Mouse (Mus musculus): ENCODE measurements around the gene Senp3. TPM values are rescaled to one million over a fixed set of nuclear protein-coding genes. Genes with fewer than 3 reads are reported as not detected.

The Senp3 gene
- polyA plus RNA-seq, 1 experiment from 2014 or later: 97.8 TPM

DNA sequence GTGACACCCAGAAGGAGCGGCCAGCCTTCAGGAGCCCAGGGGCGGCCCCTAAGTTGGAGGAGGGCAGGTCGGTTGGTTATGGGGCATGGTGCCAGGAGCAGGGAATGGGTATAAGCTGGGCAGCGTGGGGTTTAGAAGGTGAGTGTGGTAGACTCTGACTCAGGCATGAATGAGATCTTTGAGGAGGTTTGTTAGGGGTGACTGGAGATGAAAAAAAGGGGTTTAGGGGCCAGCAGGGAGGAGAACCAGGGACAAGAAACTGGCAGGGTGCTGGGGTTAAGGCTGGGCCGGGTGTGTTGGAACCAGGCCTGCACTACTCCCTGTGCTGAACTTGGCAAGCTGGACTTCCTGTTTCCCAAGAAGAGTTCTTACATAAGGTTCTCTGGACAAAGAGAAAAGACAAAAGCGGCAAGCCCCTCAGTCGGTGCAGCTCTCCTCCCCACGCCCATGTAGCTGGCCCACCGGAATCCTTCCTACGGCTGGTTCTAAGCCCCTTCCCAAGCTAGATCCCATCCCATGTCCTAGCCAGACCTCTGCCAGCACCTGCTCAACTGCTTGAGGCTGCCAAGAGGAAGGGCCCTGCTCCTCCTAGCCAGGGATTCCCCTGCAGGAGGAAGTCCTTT lies 3.8 kb upstream of the Senp3 start, which contains the start of gene Tnfsf13:
Gene Tnfsf13, minus strand, starts transcription at position 259 of the 623 bp plus-strand sequence.
- 79% methylated on average over 10 of the region's 10 CpGs for WGBS
- no peak for ATAC-seq (ENCODE audit: low FRiP score, low read depth)
- Histone ChIP-seq H3K4me2 (replicated peaks) (no peak within 1 kb of the TSS), H3K9ac (no peak within 1 kb of the TSS), H3K27me3 (replicated peaks) (no peaks in the 10 kb centered on the region), H3K4me1 (peaks cover 11% of the 10 kb centered on the region), H3K4me3 (no peak within 1 kb of the TSS), H3K9me3 (no peaks in the 10 kb centered on the region), H3K36me3 (no peaks in the 10 kb centered on the region), H3K27ac (no peak within 1 kb of the TSS)

DNA sequence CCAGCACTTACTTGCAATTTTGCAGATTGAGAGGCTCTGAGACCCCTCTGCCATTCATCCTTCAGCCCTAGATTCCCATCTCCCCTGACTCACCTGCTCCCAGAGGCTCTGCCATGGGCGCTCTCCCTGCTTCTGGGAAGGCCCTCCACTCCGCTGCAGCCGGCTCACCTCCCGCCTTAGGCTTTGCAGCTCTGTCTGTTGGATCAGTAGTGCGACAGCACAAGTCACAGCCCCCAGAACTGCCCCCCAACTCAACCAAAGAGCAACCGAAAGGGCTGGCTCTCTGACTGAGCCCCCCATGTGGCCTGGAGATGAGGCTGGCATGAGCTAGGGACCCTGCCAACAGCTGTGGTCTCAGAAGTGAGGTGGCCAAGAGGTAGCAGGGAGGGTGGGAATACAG lies 3.1 kb upstream of the Senp3 start:
- Histone ChIP-seq H3K4me2 (replicated peaks) (no peak overlapping the region), H3K9me3 (no peaks in the 10 kb centered on the region), H3K27me3 (replicated peaks) (no peaks in the 10 kb centered on the region), H3K4me3 (no peak overlapping the region), H3K36me3 (peaks cover 6% of the 10 kb centered on the region), H3K9ac (no peak overlapping the region), H3K27ac (no peak overlapping the region), H3K4me1 (peaks cover 18% of the 10 kb centered on the region)
- WGBS: 80% methylated on average over 6 of the region's 6 CpGs
- ATAC-seq (ENCODE audit: low FRiP score, low read depth): no peak

DNA sequence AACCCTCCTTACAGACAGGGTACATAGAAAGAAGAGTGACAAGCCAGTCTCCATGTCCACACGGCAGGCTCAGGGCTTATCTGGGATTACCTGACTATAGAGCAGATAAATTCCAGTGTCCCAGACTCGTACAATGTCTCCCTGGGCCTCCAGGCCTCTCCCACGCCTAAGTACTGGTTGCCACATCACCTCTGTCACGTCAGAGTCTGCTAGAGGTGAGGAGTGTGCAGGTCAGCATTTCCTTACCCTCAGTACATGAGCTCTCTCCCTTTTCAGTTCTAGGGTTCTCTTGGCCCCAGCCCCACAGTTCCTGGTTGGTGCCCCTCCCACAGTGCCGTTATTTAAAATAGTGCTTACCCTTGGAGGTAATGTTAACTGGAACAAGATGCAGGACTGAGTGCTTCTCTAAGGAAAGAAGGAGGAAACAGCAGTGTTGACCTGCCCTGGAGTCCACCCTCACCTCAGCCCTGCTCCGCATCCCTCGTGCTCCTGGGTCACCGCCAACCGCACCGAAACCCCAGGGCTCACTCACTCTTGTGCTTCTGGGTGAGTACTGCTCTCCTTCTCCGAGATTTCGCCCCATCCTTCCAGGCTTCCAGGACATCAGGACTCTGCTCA lies 2.4 kb upstream of the Senp3 start:
- peaks cover 23% of the 10 kb centered on the region for H3K4me1 ChIP-seq
- no peaks in the 10 kb centered on the region for H3K27me3 ChIP-seq (replicated peaks)
- no peak for ATAC-seq (ENCODE audit: low FRiP score, low read depth)
- no peak overlapping the region for H3K4me3 ChIP-seq
- peaks cover 10% of the 10 kb centered on the region for H3K36me3 ChIP-seq
- H3K27ac ChIP-seq: no peak overlapping the region
- WGBS: 83% methylated on average over 12 of the region's 12 CpGs
- no peak overlapping the region for H3K4me2 ChIP-seq (replicated peaks)
- no peaks in the 10 kb centered on the region for H3K9me3 ChIP-seq
- H3K9ac ChIP-seq: no peak overlapping the region

DNA sequence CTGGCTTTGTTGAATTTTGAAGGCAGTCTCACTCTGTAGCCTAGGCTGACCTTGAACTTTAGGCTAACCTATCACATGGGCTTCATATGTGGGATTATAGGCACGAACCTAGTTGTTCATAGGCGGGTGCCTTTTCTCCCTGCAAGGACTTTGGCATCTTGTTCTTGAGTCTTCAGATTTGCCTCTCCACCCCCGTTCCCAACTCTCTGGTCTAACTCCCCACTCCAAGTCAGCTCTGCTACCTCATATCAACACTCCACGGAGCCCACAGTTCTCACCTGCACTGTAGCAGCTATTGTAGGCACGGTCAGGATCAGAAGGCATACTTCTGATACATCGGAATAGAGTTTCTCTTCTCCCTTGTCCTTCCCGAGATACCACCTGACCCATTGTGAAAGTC lies 1.7 kb upstream of the Senp3 start:
- Histone ChIP-seq H3K36me3 (peaks cover 17% of the 10 kb centered on the region), H3K27me3 (replicated peaks) (no peaks in the 10 kb centered on the region), H3K9me3 (no peaks in the 10 kb centered on the region), H3K9ac (no peak overlapping the region), H3K4me2 (replicated peaks) (no peak overlapping the region), H3K4me1 (peaks cover 23% of the 10 kb centered on the region), H3K4me3 (no peak overlapping the region), H3K27ac (no peak overlapping the region)
- no peak for ATAC-seq (ENCODE audit: low FRiP score, low read depth)
- WGBS: 88% methylated on average over 7 of the region's 7 CpGs

DNA sequence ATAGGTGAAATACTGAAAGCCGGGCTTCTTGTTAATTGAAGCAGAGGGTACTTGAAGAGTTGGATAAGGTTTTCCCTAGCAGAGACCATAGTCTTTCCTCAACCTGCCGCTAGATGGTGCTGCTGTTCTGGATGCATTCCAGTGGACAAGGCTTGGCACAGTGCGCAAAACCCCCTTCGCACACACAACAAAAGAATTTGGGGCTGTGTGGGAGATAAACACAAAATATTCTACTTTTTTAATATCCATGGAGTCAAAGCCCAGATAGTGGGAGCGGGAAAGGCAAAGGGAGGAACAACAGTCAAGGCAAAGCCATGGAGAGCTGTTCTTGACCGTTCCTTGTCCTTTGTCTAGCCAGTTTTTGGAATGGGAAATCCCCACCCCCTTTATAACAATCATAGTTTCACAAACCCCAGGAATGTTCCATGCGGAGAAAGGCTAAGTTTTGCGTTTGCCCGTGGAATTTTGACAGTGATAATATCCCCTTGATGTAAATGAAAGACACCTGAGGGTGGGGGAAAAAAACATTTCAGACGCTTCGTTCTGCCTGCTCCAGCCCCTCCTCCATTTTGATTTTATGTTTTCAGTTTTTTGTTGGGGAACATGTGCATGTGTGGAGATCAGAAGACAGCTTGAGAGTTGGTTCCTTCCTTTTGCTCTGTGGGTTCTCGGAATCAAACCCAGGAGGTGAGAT lies 1.1 kb upstream of the Senp3 start:
- no peak overlapping the region for H3K4me3 ChIP-seq

DNA sequence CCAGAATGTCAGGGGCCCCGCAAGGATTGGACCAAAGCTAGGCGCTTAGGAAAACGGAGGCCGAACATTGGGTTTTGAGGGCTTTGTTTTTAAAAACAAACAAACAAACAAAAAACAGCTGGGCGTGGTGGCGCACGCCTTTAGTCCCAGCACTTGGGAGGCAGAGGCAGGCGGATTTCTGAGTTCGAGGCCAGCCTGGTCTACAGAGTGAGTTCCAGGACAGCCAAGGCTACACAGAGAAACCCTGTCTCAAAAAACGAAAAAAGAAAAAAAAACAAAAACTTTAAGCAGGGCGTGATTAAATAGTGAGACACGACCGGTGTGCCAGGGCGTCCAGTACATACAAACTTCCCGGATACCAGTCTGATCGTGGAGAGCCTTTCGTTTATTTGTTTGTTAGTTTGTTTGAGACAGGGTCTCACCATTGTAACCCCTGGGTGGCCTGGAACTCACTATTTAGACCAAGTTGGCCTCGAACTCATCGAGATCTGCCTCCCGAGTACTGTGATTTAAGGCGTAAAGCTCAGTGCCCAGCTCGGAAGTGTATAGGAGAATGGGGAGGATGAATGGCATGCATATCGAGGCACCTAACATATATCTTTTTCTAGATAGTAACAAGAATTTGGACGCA lies 440 bp upstream of the Senp3 start:
- Histone ChIP-seq H3K36me3 (peaks cover 28% of the 10 kb centered on the region), H3K4me1 (peaks cover 23% of the 10 kb centered on the region), H3K9ac (peak overlapping the region; percentile 81), H3K4me2 (replicated peaks) (peak overlapping the region; percentile 94), H3K9me3 (no peaks in the 10 kb centered on the region), H3K4me3 (peak overlapping the region; percentile 81), H3K27ac (peak overlapping the region; percentile 48), H3K27me3 (replicated peaks) (no peaks in the 10 kb centered on the region)
- peak; percentile 19 for ATAC-seq (ENCODE audit: low FRiP score, low read depth)
- WGBS: 26% methylated on average over 24 of the region's 24 CpGs

More for the DNA sequence above, 1.1 kb upstream of the Senp3 start:
- Histone ChIP-seq H3K27me3 (replicated peaks) (no peaks in the 10 kb centered on the region), H3K4me1 (peaks cover 23% of the 10 kb centered on the region), H3K4me2 (replicated peaks) (peak overlapping the region; percentile 94), H3K36me3 (peaks cover 22% of the 10 kb centered on the region), H3K9me3 (no peaks in the 10 kb centered on the region), H3K27ac (no peak overlapping the region), H3K9ac (no peak overlapping the region)
- no peak for ATAC-seq (ENCODE audit: low FRiP score, low read depth)
- WGBS: 28% methylated on average over 12 of the region's 12 CpGs

DNA sequence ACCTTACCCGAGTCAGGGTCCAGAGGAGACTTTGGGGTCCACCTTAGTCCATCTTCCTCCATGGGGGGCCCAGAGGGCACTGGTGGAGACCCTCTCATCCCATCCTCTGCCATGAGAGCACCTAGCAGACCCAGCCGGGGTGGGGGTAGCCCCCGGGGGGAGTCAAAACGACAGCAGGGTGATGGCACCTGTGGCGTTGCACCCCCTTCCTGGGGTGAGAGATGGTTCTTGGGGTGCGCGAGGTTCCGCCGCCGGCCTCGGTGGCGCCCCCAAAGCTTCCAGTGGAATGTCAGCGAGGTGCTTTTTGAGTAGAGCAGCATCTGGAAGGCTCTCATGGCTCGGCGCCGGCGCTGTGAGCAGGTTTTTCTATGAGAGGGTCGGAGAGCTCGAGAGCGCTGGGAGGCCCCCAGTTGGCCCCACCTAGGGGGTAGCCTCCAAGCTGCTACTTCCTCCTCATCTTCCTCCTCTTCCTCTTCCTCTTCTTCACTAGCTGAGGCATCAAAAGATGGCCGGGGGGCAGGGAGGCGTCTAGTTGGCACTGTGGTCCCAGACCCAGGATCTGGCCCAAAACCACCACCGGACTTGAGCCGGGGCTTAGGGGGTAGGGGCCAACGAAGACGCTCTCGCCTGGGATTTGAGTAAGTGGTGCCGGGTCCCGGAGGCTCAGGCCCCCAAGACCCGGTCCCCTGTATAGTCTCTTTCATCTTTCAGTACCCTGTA lies 1.6 kb downstream of the Senp3 start:
- Histone ChIP-seq H3K9me3 (no peaks in the 10 kb centered on the region), H3K27ac (no peak overlapping the region), H3K4me3 (peak overlapping the region; percentile 81), H3K4me1 (peaks cover 23% of the 10 kb centered on the region), H3K36me3 (peaks cover 47% of the 10 kb centered on the region), H3K9ac (0 out of 2 replicates have a peak overlapping the region, but pooled peaks have one; percentile 26), H3K27me3 (replicated peaks) (no peaks in the 10 kb centered on the region), H3K4me2 (replicated peaks) (peak overlapping the region; percentile 94)
- no peak for ATAC-seq (ENCODE audit: low FRiP score, low read depth)
- WGBS: 94% methylated on average over 30 of the region's 30 CpGs

DNA sequence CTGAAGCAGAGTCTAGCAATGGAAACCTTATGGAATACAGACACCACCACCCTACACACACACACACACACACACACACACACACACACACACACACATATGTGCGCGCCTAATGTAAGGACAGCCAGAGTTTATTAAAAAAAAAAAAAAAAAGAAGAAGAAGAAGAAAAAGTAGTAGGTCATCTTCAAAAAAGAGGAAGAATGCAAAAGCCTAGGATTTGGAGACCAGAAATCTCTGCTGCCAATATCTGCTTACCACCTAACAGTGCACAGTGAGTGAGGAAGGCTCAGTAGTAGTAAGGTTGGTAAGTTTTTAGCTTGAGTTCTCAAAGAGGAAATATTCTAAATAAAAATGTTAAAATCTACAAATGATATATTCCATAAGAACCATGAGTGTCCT lies 2.7 kb downstream of the Senp3 start:
- Histone ChIP-seq H3K9ac (no peak overlapping the region), H3K4me2 (replicated peaks) (no peak overlapping the region), H3K27me3 (replicated peaks) (no peaks in the 10 kb centered on the region), H3K9me3 (no peaks in the 10 kb centered on the region), H3K4me3 (no peak overlapping the region), H3K27ac (no peak overlapping the region), H3K4me1 (peaks cover 23% of the 10 kb centered on the region), H3K36me3 (peaks cover 59% of the 10 kb centered on the region)
- ATAC-seq (ENCODE audit: low FRiP score, low read depth): no peak
- WGBS: 100% methylated on average over 2 of the region's 2 CpGs

DNA sequence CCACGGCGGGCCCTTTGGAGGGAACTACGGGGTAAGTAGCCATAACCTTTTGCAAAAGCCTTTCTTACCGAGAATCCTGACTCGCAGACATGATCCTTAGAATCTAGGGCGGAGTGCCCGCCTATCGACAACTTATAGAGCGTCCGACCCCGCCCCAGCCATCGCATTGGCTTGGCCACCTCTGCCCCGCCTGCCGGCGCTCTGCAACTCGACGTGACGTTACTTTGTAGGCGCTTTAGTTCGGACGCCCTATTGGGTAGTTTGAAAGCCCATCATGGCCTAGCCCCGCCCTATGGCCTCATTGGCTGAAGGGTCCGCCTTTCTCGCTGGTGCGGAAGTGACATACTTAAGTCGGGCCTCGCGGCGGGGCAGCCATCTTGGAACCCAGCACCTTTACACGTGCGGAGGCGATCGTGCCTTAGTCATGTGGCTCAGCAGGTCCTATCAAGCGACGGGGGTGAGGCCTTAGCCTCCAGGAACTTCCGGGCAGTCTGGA lies 9.6 kb downstream of the Senp3 start, which contains the start of gene Eif4a1:
Gene Eif4a1, minus strand, starts transcription at position 213 of the 496 bp plus-strand sequence.
- Histone ChIP-seq H3K4me2 (replicated peaks) (peak within 1 kb of the TSS; percentile 96), H3K9ac (peak within 1 kb of the TSS; percentile 99), H3K36me3 (peaks cover 77% of the 10 kb centered on the region), H3K27me3 (replicated peaks) (no peaks in the 10 kb centered on the region), H3K4me1 (peaks cover 33% of the 10 kb centered on the region), H3K9me3 (no peaks in the 10 kb centered on the region), H3K27ac (peak within 1 kb of the TSS; percentile 87), H3K4me3 (peak within 1 kb of the TSS; percentile 99)
- ATAC-seq (ENCODE audit: low FRiP score, low read depth): peak; percentile 96
- WGBS: under 1% methylated on average over 36 of the region's 36 CpGs

DNA sequence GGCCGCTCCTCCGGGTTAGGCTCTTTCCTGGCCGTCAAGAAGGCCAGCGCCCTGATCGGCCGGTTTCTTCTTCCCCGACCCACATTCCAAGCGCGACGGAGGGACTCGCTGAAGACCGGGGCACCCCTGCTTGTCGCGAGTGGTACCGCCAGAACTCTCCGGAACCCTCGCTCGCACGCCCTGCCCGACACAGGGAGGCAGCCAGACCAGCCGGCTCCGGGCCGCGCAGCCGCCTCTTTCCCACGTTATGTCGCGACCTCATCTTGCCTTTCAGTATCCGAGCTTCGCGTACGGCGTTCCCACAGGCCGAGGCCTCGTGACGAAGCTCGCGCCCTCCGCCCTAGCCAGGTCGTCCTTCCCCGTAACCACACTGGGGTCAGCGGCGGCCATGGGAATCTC lies 10.2 kb downstream of the Senp3 start:
- Histone ChIP-seq H3K9ac (peak overlapping the region; percentile 99), H3K4me1 (peaks cover 33% of the 10 kb centered on the region), H3K9me3 (no peaks in the 10 kb centered on the region), H3K4me3 (peak overlapping the region; percentile 99), H3K36me3 (peaks cover 76% of the 10 kb centered on the region), H3K4me2 (replicated peaks) (peak overlapping the region; percentile 96), H3K27ac (peak overlapping the region; percentile 87), H3K27me3 (replicated peaks) (no peaks in the 10 kb centered on the region)
- ATAC-seq (ENCODE audit: low FRiP score, low read depth): peak; percentile 23
- under 1% methylated on average over 43 of the region's 43 CpGs for WGBS

DNA sequence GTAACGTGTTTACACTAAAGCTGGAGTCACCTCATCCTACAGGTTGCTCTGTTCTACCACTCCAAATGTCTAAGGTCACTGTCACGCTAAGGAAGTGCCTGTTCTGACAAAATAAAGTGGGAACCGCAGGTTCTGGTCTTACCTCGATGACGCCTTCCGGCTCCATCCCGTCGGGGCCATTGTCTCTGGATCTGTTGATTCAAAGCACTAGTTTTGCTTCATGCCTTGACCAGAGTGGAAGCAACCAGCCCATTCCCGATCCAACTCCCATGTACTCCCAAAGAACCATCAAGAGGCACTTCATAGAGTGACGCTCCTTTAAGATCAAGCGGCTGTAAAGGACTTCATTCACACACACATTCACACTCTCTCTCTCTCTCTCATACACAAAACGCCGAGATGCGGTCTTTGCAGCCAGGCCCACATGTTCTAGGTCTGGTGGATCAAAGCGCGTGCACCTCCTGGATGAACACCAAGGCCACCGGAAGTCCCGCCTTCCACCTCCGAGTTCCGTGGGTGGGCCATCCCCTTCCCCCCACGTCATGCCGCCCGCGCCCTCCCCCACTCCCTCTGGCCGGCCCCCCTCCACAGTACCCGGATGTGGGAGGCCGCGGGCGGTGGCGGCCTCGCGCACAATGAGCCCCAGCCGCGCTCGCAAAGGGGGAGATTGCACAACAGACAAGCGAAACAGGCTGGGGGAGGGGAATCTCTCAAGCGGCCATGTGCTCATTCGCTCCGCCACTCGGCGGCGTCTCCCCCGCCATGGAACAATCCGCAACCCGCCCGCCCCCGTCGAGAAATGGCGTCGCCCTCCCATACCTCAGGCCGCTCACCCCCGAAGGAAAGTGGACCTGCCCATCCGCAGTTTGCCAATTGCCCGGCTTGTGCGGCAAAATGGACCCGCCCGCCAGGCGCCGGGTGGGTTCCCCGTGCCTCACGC lies 10.8 kb downstream of the Senp3 start:
- ATAC-seq (ENCODE audit: low FRiP score, low read depth): peak; percentile 66
- peaks cover 76% of the 10 kb centered on the region for H3K36me3 ChIP-seq
- H3K9ac ChIP-seq: peak overlapping the region; percentile 99
- peak overlapping the region; percentile 96 for H3K4me2 ChIP-seq (replicated peaks)
- H3K4me3 ChIP-seq: peak overlapping the region; percentile 99
- no peaks in the 10 kb centered on the region for H3K9me3 ChIP-seq
- H3K4me1 ChIP-seq: peaks cover 33% of the 10 kb centered on the region
- no peaks in the 10 kb centered on the region for H3K27me3 ChIP-seq (replicated peaks)
- peak overlapping the region; percentile 87 for H3K27ac ChIP-seq
- 1% methylated on average over 59 of the region's 61 CpGs for WGBS

Data from neural tube, embryonic 12.5 days (tissue).